Comparison of ENCODE assay signal across 21 mouse cellular contexts in genomic region chr11:97463166-97463565, GRCm38 (mm10). TPM values are rescaled to one million over a fixed set of nuclear protein-coding genes. Genes with fewer than 3 reads are reported as not detected.
"Had no signal": no experiment of that assay in that cellular context is flagged by ENCODE, and none has a peak within 500 bp of the region (broad histone marks: within the 10 kb centered on the region; RNA-seq: fewer than 3 reads in every experiment).

No protein-coding gene starts in this region.

- H3K27me3 ChIP-seq: liver, embryonic 13.5 days; lung, embryonic 15.5 days had no signal

- H3K4me1 ChIP-seq: limb, embryonic 12.5 days; lung, embryonic 15.5 days; neural tube, embryonic 13.5 days had no signal

- H3K9ac ChIP-seq: limb, embryonic 12.5 days; liver, embryonic 13.5 days; liver, postnatal 0 days; lung, embryonic 15.5 days; neural tube, embryonic 13.5 days had no signal

- ATAC-seq: liver, postnatal 0 days; midbrain, embryonic 16.5 days had no signal

- H3K27ac ChIP-seq: kidney, postnatal 0 days; limb, embryonic 12.5 days; liver, embryonic 13.5 days; lung, embryonic 15.5 days; neural tube, embryonic 13.5 days had no signal

- H3K4me3 ChIP-seq: limb, embryonic 12.5 days; liver, embryonic 13.5 days; lung, embryonic 15.5 days; neural tube, embryonic 13.5 days had no signal

- DNase-seq: kidney, postnatal 36 days; layer of hippocampus, adult 9-11 months; layer of hippocampus, postnatal 36 days; liver; liver, embryonic 13.5 days; liver, postnatal 0 days; lung, postnatal 14 days; retina, postnatal 1 day; right cerebral cortex, postnatal 4 days; spleen, adult 18-20 months; thymus, adult 18-20 months; thymus, postnatal 14 days had no signal

- H3K9me3 ChIP-seq: limb, embryonic 12.5 days; liver, embryonic 13.5 days; lung, embryonic 15.5 days; neural tube, embryonic 13.5 days had no signal

- H3K4me2 ChIP-seq: limb, embryonic 12.5 days; liver, embryonic 13.5 days; lung, embryonic 15.5 days; neural tube, embryonic 13.5 days had no signal

RNA-seq across cellular contexts. Expression of gene 4933428G20Rik, which starts 37.0 kb away (rescaled TPM):
- total RNA-seq: layer of hippocampus, adult 18-20 months; layer of hippocampus, postnatal 36 days; left cerebral cortex, adult 8-10 months; left cerebral cortex, postnatal 25 days; megakaryocyte-erythroid progenitor cell, adult 5-6 weeks had no signal
